Mouse (Mus musculus): Measurements from ENCODE around the gene Slc2a10. TPM values are rescaled to one million over a fixed set of nuclear protein-coding genes. Genes with fewer than 3 reads are reported as not detected.
"Not testable (repeated sequence)": the region's sequence is repeated elsewhere in the genome, so short reads cannot be mapped to it uniquely, and the experiment has no call there.

Slc2a10 gene
- polyA plus RNA-seq, 1 experiment from 2014 or later = 2.5 TPM

DNA sequence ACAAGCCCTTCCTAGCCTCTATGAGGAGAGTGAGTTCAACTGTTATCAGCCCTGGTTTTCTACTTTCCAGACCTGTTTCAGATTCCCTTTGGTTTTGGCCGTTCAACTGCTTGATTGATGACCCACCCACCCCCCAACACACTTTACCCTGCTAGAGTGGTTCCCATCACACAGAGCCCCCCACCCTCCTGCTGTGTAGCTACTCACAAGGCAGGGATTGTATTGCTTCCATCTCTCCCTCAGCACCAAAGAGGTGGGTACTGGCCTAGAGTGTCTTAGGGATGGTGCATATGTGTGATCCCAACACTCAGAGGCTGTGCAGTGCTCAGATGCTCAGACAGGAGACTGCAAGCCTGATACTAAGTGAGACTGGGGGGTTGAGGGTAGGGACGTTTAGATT is 9.1 kb upstream of the Slc2a10 start:
- WGBS = 49% methylated on average over 2 of the region's 2 CpGs
- H3K9ac ChIP-seq (replicated peaks; ENCODE audit: low read depth, low read length) = no peak overlapping the region
- H3K4me3 ChIP-seq (replicated peaks; ENCODE audit: low read length) = no peak overlapping the region

DNA sequence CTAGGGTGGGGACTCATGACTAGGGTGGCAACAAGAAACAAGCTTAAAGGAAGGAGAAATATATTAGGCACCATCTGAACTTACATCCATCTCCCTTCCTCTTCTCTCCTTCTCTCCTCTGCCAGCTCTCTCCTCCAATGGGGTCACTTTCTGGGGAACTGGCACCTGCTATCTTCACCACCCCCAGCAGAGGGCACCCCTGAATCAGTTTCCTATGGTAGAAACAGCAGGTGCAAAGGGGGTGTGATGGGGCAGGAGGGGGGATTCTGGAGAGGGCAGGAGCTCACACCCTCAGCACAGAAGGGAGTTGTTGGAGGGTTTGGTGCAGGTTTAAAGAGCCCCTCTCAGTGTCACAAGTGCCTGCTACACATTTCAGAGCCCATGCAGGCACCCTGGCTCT is 7.3 kb upstream of the Slc2a10 start:
- Histone ChIP-seq H3K9me3 (ENCODE audit: control insufficient read depth, low read length) (no peaks in the 10 kb centered on the region), H3K27me3 (replicated peaks; ENCODE audit: control insufficient read depth, insufficient read depth, low read length) (no peaks in the 10 kb centered on the region), H3K4me2 (ENCODE audit: low read length) (no peak overlapping the region), H3K9ac (replicated peaks; ENCODE audit: low read depth, low read length) (no peak overlapping the region), H3K27ac (ENCODE audit: low read length) (no peak overlapping the region), H3K4me3 (replicated peaks; ENCODE audit: low read length) (no peak overlapping the region), H3K36me3 (ENCODE audit: control insufficient read depth, insufficient read depth) (no peaks in the 10 kb centered on the region), H3K4me1 (replicated peaks; ENCODE audit: control insufficient read depth, insufficient read depth, low read length) (peaks cover 18% of the 10 kb centered on the region)
- ATAC-seq = no peak

More for the DNA sequence above, 9.1 kb upstream of the Slc2a10 start:
- Histone ChIP-seq H3K4me1 (replicated peaks; ENCODE audit: control insufficient read depth, insufficient read depth, low read length) (peaks cover 18% of the 10 kb centered on the region), H3K27ac (ENCODE audit: low read length) (peak overlapping the region; percentile 61), H3K27me3 (replicated peaks; ENCODE audit: control insufficient read depth, insufficient read depth, low read length) (no peaks in the 10 kb centered on the region), H3K9me3 (ENCODE audit: control insufficient read depth, low read length) (no peaks in the 10 kb centered on the region), H3K36me3 (ENCODE audit: control insufficient read depth, insufficient read depth) (peaks cover 6% of the 10 kb centered on the region; the same call in 1 of the 2 replicates), H3K4me2 (ENCODE audit: low read length) (no peak overlapping the region; the same call in 1 of the 2 replicates)
- ATAC-seq = no peak

DNA sequence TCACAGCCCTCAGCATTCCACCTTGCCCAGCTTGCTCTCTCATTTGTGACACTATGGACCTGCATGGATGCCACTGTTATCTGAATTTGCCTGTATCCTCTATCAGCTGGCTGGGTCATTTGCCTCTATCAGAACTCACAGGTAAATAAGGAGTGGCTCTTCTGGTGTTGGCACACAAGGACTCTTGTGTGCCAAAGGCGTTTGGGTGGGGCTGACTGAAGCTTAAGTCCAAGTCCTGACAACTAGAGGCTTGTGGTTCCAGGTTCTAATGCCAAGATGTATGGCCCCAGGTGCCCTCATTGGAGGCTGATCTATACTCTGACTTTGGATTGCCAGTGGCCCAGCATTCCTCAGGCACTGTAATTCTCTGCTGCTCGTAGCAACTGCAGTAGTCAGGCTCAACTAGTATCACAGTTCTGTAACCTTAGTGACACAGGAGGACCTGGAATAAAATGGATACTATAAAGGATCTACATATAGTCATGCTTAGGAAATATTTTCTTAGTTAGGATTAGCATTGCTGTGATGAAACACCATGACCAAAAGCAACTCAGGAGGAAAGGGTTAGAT is 5.8 kb upstream of the Slc2a10 start:
- no peak overlapping the region for H3K9ac ChIP-seq (replicated peaks; ENCODE audit: low read depth, low read length)
- H3K36me3 ChIP-seq (ENCODE audit: control insufficient read depth, insufficient read depth) = no peaks in the 10 kb centered on the region
- no peak overlapping the region for H3K4me3 ChIP-seq (replicated peaks; ENCODE audit: low read length)
- ATAC-seq = no peak
- no peaks in the 10 kb centered on the region for H3K27me3 ChIP-seq (replicated peaks; ENCODE audit: control insufficient read depth, insufficient read depth, low read length)
- WGBS = 85% methylated on average over 2 of the region's 2 CpGs
- H3K27ac ChIP-seq (ENCODE audit: low read length) = no peak overlapping the region
- no peaks in the 10 kb centered on the region for H3K9me3 ChIP-seq (ENCODE audit: control insufficient read depth, low read length)
- H3K4me1 ChIP-seq (replicated peaks; ENCODE audit: control insufficient read depth, insufficient read depth, low read length) = peaks cover 12% of the 10 kb centered on the region
- no peak overlapping the region for H3K4me2 ChIP-seq (ENCODE audit: low read length)

DNA sequence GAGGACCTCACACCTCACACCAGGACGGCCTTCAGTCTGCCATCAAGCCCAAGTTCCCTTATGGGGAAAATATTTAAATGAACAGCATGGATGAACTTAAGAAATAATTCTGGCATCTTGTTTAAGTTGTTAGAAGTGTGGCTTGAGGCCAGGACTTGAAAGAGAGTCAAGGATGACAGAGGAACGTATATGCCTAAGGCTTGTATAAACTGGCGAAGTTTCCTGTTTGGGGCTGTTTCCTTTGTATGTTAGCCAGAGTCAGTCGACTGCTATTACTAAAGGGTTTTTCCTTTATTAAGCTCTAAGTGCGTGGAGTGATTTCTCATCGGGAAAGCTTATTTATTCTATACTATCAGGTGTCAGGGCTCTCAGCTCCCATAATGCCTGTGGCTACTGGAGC is 4.8 kb upstream of the Slc2a10 start:
- ATAC-seq = no peak
- H3K27ac ChIP-seq (ENCODE audit: low read length) = no peak overlapping the region
- H3K4me3 ChIP-seq (replicated peaks; ENCODE audit: low read length) = no peak overlapping the region
- peaks cover 16% of the 10 kb centered on the region for H3K4me1 ChIP-seq (replicated peaks; ENCODE audit: control insufficient read depth, insufficient read depth, low read length)
- H3K4me2 ChIP-seq (ENCODE audit: low read length) = no peak overlapping the region
- no peaks in the 10 kb centered on the region for H3K36me3 ChIP-seq (ENCODE audit: control insufficient read depth, insufficient read depth)
- H3K9me3 ChIP-seq (ENCODE audit: control insufficient read depth, low read length) = no peaks in the 10 kb centered on the region
- no peaks in the 10 kb centered on the region for H3K27me3 ChIP-seq (replicated peaks; ENCODE audit: control insufficient read depth, insufficient read depth, low read length)
- WGBS = 75% methylated on average over 6 of the region's 6 CpGs
- no peak overlapping the region for H3K9ac ChIP-seq (replicated peaks; ENCODE audit: low read depth, low read length)

DNA sequence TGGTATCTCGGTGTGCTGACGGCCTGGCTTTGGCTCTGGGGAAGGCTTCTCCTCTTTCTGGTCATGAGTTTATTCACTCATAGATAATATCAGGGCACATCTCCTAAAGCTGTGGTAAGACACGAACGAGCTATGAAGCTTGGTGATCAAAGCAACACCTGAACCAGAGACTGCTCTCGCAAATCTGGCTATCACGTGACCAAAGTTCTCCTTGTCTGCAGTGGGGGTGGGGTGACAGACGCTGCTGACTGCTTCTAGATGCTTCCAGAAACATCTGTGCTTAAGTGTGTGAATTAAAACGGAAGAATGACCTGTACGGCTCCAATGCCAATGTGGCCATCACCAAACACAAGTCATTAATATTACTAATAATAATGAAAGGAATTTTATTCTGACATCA is 6.1 kb downstream of the Slc2a10 start:
- H3K36me3 ChIP-seq (ENCODE audit: control insufficient read depth, insufficient read depth) = no peaks in the 10 kb centered on the region
- no peaks in the 10 kb centered on the region for H3K27me3 ChIP-seq (replicated peaks; ENCODE audit: control insufficient read depth, insufficient read depth, low read length)
- no peak overlapping the region for H3K4me2 ChIP-seq (ENCODE audit: low read length)
- H3K9ac ChIP-seq (replicated peaks; ENCODE audit: low read depth, low read length) = no peak overlapping the region
- no peak overlapping the region for H3K27ac ChIP-seq (ENCODE audit: low read length)
- H3K9me3 ChIP-seq (ENCODE audit: control insufficient read depth, low read length) = no peaks in the 10 kb centered on the region
- 85% methylated on average over 9 of the region's 9 CpGs for WGBS
- no peak for ATAC-seq
- peaks cover 6% of the 10 kb centered on the region for H3K4me1 ChIP-seq (replicated peaks; ENCODE audit: control insufficient read depth, insufficient read depth, low read length)
- H3K4me3 ChIP-seq (replicated peaks; ENCODE audit: low read length) = no peak overlapping the region

DNA sequence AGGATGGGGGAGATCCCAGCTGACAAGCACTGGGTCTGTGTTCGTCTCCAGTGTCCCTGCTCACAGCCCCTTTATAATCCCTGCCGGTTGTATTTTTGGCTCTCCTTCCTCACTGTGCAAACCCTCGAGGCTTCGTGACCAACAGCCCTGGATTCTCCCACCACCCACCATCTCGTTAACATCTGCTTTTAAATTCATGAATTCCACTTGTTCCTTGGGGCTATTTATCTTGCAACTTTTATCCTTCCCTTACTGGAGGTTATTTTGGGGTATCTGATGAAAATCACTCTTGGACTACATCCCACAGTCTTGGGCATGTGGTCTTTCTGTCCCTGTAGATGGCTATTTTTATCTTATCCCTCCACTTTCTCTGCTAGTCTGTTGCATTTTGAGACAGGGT is 6.9 kb downstream of the Slc2a10 start:
- WGBS = 24% methylated on average over 5 of the region's 5 CpGs
- H3K4me1 ChIP-seq (replicated peaks; ENCODE audit: control insufficient read depth, insufficient read depth, low read length) = peaks cover 6% of the 10 kb centered on the region
- H3K27ac ChIP-seq (ENCODE audit: low read length) = no peak overlapping the region
- no peaks in the 10 kb centered on the region for H3K9me3 ChIP-seq (ENCODE audit: control insufficient read depth, low read length)
- H3K9ac ChIP-seq (replicated peaks; ENCODE audit: low read depth, low read length) = no peak overlapping the region
- H3K4me2 ChIP-seq (ENCODE audit: low read length) = no peak overlapping the region
- no peaks in the 10 kb centered on the region for H3K36me3 ChIP-seq (ENCODE audit: control insufficient read depth, insufficient read depth)
- no peak for ATAC-seq
- no peak overlapping the region for H3K4me3 ChIP-seq (replicated peaks; ENCODE audit: low read length)
- H3K27me3 ChIP-seq (replicated peaks; ENCODE audit: control insufficient read depth, insufficient read depth, low read length) = no peaks in the 10 kb centered on the region

DNA sequence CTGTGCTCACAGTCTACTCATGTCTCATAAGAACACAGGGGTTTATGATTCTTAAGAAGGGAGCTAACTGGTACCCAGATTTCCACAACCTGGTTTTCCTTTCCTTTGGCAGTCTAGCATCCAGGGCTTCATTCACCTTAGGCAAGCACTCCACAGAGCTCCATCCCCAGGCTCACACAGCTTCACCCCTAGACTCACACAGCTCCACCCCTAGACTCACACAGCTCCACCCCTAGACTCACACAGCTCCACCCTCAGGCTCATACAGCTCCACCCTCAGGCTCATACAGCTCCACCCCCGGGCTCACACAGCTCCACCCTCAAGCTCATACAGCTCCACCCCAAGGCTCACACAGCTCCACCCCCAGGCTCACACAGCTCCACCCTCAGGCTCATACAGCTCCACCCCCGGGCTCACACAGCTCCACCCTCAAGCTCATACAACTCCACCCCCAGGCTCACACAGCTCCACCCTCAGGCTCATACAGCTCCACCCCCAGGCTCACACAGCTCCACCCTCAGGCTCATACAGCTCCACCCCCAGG is 7.4 kb downstream of the Slc2a10 start:
- not testable (repeated sequence) for H3K27me3 ChIP-seq (replicated peaks; ENCODE audit: control insufficient read depth, insufficient read depth, low read length); H3K4me3 ChIP-seq (replicated peaks; ENCODE audit: low read length); H3K9ac ChIP-seq (replicated peaks; ENCODE audit: low read depth, low read length); ATAC-seq; H3K27ac ChIP-seq (ENCODE audit: low read length); H3K4me1 ChIP-seq (replicated peaks; ENCODE audit: control insufficient read depth, insufficient read depth, low read length); H3K36me3 ChIP-seq (ENCODE audit: control insufficient read depth, insufficient read depth); H3K4me2 ChIP-seq (ENCODE audit: low read length); H3K9me3 ChIP-seq (ENCODE audit: control insufficient read depth, low read length)
- WGBS = 79% methylated on average over 2 of the region's 2 CpGs

DNA sequence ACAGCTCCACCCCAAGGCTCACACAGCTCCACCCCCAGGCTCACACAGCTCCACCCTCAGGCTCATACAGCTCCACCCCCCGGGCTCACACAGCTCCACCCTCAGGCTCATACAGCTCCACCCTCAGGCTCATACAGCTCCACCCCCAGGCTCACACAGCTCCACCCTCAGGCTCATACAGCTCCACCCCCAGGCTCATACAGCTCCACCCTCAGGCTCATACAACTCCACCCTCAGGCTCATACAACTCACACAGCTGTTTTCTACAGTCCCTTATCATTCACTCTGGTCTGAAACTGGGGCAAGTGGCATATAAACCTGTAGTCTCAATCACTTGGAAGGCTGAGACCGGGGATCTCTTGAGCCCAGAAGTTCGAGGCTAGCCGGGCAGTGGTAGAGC is 7.9 kb downstream of the Slc2a10 start:
- H3K4me2 ChIP-seq (ENCODE audit: low read length); H3K4me1 ChIP-seq (replicated peaks; ENCODE audit: control insufficient read depth, insufficient read depth, low read length); H3K36me3 ChIP-seq (ENCODE audit: control insufficient read depth, insufficient read depth); H3K4me3 ChIP-seq (replicated peaks; ENCODE audit: low read length); ATAC-seq; H3K27me3 ChIP-seq (replicated peaks; ENCODE audit: control insufficient read depth, insufficient read depth, low read length); H3K9me3 ChIP-seq (ENCODE audit: control insufficient read depth, low read length); H3K27ac ChIP-seq (ENCODE audit: low read length); H3K9ac ChIP-seq (replicated peaks; ENCODE audit: low read depth, low read length): not testable (repeated sequence)
- WGBS = 86% methylated on average over 4 of the region's 4 CpGs

DNA sequence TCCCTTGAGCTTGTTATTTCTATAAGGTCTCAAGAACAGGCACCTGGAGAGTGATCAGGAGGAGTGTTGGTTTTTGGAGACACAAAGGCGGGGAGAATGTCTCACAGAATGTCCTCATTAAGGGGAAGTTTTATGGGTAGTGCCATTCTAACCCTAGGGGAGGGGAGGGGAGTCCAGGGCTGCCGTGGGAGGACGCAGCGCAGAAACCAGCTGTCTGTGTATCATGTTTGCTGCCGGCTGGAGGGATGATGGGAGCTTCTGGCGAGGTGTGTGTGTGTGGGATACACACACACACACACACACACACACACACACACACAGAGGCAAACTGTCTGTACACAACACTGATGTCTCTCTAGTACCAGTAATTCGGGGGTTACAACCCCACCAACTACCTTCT is 8.8 kb downstream of the Slc2a10 start:
- Histone ChIP-seq H3K9ac (replicated peaks; ENCODE audit: low read depth, low read length) (no peak overlapping the region), H3K27ac (ENCODE audit: low read length) (no peak overlapping the region), H3K4me1 (replicated peaks; ENCODE audit: control insufficient read depth, insufficient read depth, low read length) (peaks cover 6% of the 10 kb centered on the region), H3K9me3 (ENCODE audit: control insufficient read depth, low read length) (no peaks in the 10 kb centered on the region), H3K36me3 (ENCODE audit: control insufficient read depth, insufficient read depth) (no peaks in the 10 kb centered on the region), H3K4me2 (ENCODE audit: low read length) (no peak overlapping the region), H3K27me3 (replicated peaks; ENCODE audit: control insufficient read depth, insufficient read depth, low read length) (no peaks in the 10 kb centered on the region), H3K4me3 (replicated peaks; ENCODE audit: low read length) (no peak overlapping the region)
- ATAC-seq = no peak
- 48% methylated on average over 7 of the region's 7 CpGs for WGBS

Measured in forebrain, embryonic 16.5 days (tissue).